Mouse (Mus musculus) heart, postnatal 14 days (tissue): Measurements from ENCODE around the gene Hectd2. TPM values are rescaled to one million over a fixed set of nuclear protein-coding genes. Genes with fewer than 3 reads are reported as not detected.

Source experiments
- DNase-seq, 2 experiments: peaks; one replicate each; pipeline ENCODE4 v3.0.0; 2021 to 2022
- intact Hi-C: fragments of 180-260 bp; cut with DNase I; formaldehyde crosslinking; loops from one replicate; pipeline ENCODE4 v1.15.1; 2025
- total RNA-seq, 2 experiments: library from RNA; stranded (reverse); gene quantifications; 2 replicates each; pipeline ENCODE4 v1.2.3; 2021

Hectd2 gene
- total RNA-seq, 2 experiments from 2014 or later, result 2.0 to 2.8 TPM

GRCm38 (mm10) chr19:36559331-36559730 lies 4.9 kb downstream of the Hectd2 start:
- intact Hi-C loops, result no loop called here
- DNase-seq, result no peak

DNA sequence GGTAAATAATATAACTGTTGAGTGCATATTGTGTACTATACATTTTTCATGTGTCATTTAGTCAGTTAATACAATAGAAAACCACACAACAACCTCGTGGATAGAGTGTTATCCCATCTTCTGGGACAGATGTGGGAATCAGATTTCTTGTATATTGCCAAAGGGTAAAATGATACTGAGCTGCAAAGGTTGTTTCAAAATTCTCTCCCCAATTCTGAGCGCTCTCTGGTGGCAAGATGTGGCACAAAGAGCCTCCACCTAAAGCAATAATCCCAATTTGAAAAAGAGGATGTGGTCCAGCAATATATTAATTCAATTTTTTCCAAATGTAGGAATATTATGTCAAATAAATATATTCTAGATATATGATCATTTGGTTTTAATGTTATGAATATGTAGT lies 5.7 kb downstream of the Hectd2 start:
- intact Hi-C loops, result no loop called here
- DNase-seq, result no peak

- intact Hi-C loops, result no loop called here
Measured at GRCm38 (mm10) chr19:36561171-36561570, 6.7 kb downstream of the Hectd2 start.

GRCm38 (mm10) chr19:36564396-36564795 lies 10.0 kb downstream of the Hectd2 start:
- no peak for DNase-seq
- intact Hi-C loops, result no loop called here

More at GRCm38 (mm10) chr19:36561171-36561570, 6.7 kb downstream of the Hectd2 start:
- no peak for DNase-seq

DNA sequence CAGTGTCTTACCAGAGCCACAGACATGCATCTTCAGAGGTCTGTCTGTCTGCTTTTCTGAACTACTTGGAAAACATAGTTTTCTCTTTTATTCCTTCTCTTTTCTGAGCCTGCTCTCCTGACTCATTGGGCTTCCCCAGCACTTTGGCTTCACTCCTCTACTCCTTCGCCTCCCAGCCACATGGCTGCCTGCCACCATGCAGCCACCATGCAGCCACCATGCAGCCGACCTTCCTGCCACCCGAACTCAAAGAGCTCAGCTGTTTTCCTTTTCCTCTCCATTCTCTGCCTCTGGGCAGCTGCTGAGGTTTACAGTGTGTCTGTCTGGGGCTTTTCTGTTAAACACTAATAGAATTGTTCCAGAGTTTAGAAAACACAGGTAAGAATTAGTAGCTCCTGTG lies 19.5 kb downstream of the Hectd2 start:
- DNase-seq, result peak; percentile 6 to 16
- intact Hi-C loops, result no loop called here

GRCm38 (mm10) chr19:36575159-36575558 lies 20.7 kb downstream of the Hectd2 start:
- intact Hi-C loops, result no loop called here
- DNase-seq, result no peak

DNA sequence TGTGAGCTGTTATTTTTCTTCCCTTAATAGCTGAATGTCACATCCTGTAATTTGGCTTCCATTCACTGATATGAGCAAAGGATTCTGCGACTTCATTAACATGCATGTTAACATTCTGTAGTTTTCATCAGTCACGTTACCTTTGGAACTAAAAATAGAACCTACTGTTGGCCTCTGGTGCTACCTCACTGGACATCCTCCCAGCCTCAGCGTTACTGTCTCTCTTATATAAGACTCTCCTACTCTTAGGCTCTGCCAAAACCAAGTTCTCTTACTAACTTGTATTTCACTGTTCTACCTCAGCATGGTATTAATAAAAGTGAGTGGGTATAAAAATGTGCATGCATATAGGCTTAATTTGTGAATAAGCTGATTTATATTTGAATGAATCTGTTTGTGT lies 26.4 kb downstream of the Hectd2 start:
- intact Hi-C loops, result no loop called here
- peak in 1 of 2 experiments; percentile 11 for DNase-seq

DNA sequence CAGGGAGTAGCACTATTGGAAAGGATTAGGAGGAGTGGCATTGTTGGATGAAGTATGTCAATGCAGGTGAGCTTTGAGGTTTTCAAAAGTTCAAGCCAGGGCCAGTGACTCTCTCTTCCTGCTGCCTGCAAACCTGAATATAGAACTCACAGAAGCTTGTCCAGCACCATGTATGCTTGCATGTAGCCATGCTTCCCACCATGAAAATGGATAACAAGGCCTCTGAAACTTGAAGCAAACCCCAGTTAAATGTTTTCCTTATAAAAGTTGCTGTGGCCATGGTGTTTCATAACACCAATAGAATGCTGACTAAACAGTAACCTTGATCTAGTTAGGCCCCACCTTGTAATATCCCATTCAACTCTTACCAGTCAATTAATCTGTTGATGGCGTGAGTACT lies 27.7 kb downstream of the Hectd2 start:
- intact Hi-C loops, result no loop called here
- no peak for DNase-seq

GRCm38 (mm10) chr19:36585505-36585904 lies 31.1 kb downstream of the Hectd2 start:
- DNase-seq, result no peak
- intact Hi-C loops, result no loop called here

- intact Hi-C loops, result no loop called here
- DNase-seq, result no peak
Measured at GRCm38 (mm10) chr19:36594409-36594808, 40.0 kb downstream of the Hectd2 start.

DNA sequence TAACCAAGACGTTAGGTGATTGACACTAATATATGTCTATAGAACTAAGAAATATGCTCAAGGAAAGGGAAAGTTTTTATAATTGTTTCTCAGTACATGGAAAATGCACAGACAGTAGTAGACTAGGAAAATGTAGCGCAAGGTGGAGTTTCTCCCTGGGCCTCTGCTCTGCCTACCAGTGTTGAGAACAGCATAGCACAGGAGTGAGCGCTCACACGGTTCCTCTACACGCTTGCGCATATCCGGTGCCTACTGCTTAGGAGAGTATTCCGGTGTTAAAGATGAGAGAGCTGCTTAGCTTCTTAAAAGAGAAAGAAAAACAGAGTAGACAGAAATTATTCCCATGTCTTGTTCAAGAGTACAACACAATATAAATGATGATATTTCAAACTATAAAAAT lies 47.4 kb downstream of the Hectd2 start:
- DNase-seq, result no peak
- intact Hi-C loops, result no loop called here

DNA sequence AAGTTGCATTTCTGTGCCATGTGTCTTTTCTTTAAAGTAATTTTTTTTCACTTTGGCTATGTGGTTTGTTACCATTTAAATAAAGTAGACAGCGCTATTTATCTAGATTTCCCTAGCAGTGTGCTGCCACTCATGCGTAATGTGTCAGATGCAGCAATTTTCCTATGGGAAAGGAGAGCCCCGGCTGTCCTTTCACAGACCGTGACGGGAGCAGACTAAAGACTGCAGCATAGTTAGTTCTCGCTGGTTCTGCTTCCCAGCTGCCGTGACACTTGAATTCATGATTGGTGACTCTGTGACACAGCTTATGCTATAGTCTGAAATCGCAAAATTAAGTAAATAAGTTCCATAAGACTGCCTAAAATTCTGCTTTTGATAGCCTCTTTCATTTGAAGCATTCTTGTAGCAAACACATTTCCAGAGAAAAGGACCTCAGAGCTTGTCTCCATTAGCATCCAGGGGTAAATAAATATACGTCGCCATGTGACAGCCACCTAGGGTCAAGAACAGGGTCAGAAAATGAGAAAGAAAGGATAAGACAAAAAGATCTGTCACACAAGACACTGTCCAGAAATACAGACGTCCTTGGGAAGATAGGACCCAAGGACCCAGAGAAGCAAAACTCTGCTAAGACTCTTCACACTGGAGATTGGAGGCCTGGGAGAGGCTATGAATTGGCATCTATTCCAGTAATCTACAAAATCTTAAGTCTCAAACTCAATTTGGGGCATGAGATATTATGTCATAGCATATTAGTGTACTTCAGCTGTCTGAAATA lies 48.3 kb downstream of the Hectd2 start:
- intact Hi-C loops, result no loop called here

GRCm38 (mm10) chr19:36606270-36606669 lies 51.8 kb downstream of the Hectd2 start:
- DNase-seq, result no peak
- intact Hi-C loops, result loop anchor here (1.0 to 5.0 kb wide), 3 partner anchors 66 to 316 kb away; no protein-coding TSS in a partner anchor

More for the DNA sequence above, 48.3 kb downstream of the Hectd2 start:
- no peak for DNase-seq

DNA sequence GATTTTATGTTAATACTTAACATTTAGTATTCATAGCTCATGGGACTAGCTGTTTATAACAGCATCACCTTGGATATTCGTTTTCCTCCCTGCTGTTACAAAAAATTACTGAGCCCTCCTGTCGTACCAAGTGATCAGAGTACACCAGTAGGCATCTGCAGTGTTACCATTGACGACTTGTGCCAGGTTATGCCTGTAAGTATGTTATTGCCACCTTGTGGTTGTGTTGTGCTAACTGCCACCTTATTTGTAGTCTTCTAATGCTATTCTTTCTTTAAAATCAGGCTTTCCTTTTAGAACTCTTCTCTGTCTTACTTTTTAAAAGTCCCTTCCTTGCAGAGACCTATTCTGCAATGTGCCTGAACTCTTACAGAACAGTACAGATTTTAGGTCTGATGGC lies 54.8 kb downstream of the Hectd2 start:
- DNase-seq, result no peak
- intact Hi-C loops, result loop anchor here (5.0 kb wide), 2 partner anchors 63 to 313 kb away; no protein-coding TSS in a partner anchor

- intact Hi-C loops, result no loop called here
- no peak for DNase-seq
Measured at GRCm38 (mm10) chr19:36610309-36610708, 55.9 kb downstream of the Hectd2 start.

DNA sequence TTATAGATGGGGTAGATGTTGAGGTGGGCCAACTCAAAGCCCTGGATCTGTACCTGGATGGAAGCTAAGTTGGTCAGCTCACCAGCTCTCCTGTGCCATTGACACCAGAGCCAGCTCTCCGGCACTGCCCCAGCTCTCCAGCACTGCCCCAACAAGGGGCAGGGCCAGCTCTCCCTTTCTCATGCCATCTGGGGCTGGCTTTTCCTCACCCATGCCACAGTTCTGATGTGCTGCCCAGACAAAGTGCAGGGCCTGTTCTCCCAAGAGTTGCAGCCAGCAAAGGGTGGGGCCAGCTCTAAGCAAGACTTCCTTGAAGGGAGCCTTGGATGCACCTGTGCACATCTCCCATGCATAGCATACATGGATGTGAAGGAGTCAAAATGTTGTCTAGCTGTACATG lies 71.5 kb downstream of the Hectd2 start:
- intact Hi-C loops, result no loop called here
- no peak for DNase-seq

- intact Hi-C loops, result no loop called here
- DNase-seq, result no peak
Measured at GRCm38 (mm10) chr19:36626881-36627280, 72.4 kb downstream of the Hectd2 start.

GRCm38 (mm10) chr19:36629394-36629910 lies 75.0 kb downstream of the Hectd2 start:
- intact Hi-C loops, result no loop called here
- no peak for DNase-seq

DNA sequence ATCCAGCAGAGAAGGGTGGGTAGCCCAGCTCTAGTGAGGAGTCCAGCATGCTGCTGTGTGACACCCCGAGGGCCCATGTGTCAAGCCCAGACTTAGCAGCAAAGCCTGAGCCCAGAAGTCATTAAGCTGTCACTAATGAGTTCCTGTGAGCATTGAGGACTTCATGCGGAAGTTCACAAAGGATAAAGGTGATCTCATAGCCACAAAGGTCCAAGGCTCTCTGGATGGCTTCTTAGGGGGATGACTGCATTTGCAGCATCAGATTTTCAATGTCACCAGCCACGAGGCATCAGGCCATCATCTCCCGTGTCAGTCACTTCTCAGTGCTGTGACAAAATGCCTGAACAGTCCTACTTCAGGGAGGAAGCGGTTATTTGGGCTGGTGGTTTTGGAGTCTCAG lies 75.9 kb downstream of the Hectd2 start:
- DNase-seq, result no peak
- intact Hi-C loops, result no loop called here

DNA sequence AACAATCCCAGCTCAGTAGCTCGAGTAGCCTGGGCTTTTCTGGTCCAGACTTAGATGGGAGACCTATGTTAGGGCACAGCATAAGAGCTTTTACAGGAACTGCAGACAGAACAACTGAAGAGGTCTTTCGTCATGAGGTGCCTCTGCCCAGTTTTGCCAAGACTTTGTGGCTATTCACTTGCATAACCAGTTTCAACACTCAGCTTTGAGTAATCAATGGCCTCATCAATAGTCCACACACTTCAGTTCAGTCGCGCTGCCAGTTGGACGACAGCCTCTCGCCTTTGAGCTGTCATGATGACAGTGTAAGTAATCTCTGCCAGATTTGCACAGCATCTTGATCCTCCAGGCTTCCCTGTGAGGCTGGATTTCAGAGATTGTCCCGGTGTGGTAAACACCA lies 80.3 kb downstream of the Hectd2 start:
- intact Hi-C loops, result no loop called here
- DNase-seq, result no peak

- no peak for DNase-seq
- intact Hi-C loops, result no loop called here
Measured at GRCm38 (mm10) chr19:36637223-36637622, 82.8 kb downstream of the Hectd2 start.

DNA sequence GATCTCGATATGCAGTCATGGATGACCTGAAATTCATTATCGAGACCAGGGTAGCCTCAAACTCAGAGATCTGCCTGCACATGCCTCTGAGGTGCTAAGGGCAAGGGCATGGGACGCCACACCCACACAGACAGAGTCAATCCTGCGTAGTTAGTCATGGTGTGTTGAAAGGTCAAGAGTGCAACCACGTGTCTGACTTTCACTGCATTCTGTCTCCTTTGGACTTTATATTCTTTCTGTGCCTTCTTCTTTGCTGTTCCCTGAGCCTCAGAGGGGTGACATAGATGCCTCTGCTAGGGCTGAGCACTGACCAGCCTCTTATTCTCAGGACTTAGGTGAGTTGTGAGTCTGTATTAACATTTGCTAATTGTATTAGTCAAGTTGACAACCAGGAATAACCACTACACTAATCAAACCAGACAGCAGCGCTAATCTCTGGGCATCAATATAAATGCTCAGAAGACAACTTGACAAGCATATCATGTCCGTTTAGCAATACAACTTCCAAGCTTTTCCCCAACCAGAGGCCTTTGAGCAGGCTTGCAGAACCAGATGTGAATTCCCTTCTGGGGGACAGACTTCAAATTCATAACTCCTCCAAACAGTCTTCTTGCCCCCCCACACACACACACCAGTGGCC lies 83.6 kb downstream of the Hectd2 start:
- intact Hi-C loops, result no loop called here
- no peak for DNase-seq
